Mouse (Mus musculus) stomach, embryonic 14.5 days (tissue): ENCODE measurements around the gene Psme4. TPM values are rescaled to one million over a fixed set of nuclear protein-coding genes. Genes with fewer than 3 reads are reported as not detected.
"Not testable (repeated sequence)": the region's sequence is repeated elsewhere in the genome, so short reads cannot be mapped to it uniquely, and the experiment has no call there.

Experiments used
- ATAC-seq: fragments of 200-750 bp; cut with Nextera tagmentation; 2 replicates; pipeline ENCODE4 v1.8.0; 2017; ENCODE audit warnings: low read depth, moderate TSS enrichment; ENCODE audit not compliant: insufficient number of reproducible peaks, insufficient read depth, low FRiP score
- H3K27ac ChIP-seq: fragments of 300-500 bp; sonication (generic); 2 replicates; pipeline ENCODE4 v1.5.1; 2014; ENCODE audit warnings: mild to moderate bottlenecking, low read length, moderate library complexity, mixed read lengths
- H3K27me3 ChIP-seq: fragments of 300-500 bp; sonication (generic); 2 replicates; pipeline ENCODE4 v1.6.1; 2014; ENCODE audit warnings: low read length, control low read depth, mixed read lengths; ENCODE audit not compliant: control insufficient read depth, insufficient read depth
- H3K36me3 ChIP-seq: fragments of 300-500 bp; sonication (generic); 2 replicates; pipeline ENCODE4 v1.6.1; 2014; ENCODE audit warnings: mild to moderate bottlenecking, control low read depth, low read length, moderate library complexity, mixed read lengths; ENCODE audit not compliant: control insufficient read depth, insufficient read depth
- H3K4me1 ChIP-seq: fragments of 300-500 bp; sonication (generic); 2 replicates; pipeline ENCODE4 v1.6.1; 2014; ENCODE audit warnings: low read length, control low read depth, mixed read lengths; ENCODE audit not compliant: control insufficient read depth, insufficient read depth
- H3K4me2 ChIP-seq: fragments of 300-500 bp; sonication (generic); replicated peaks from 2 replicates; pipeline ENCODE4 v1.6.1; 2014; ENCODE audit warnings: low read depth, low read length, control low read depth
- H3K4me3 ChIP-seq: fragments of 300-500 bp; sonication (generic); 2 replicates; pipeline ENCODE4 v1.5.1; 2014; ENCODE audit warnings: low read depth, low read length, control low read depth
- H3K9ac ChIP-seq: fragments of 300-500 bp; sonication (generic); replicated peaks from 2 replicates; pipeline ENCODE4 v1.6.1; 2014; ENCODE audit warnings: low read depth, mild to moderate bottlenecking, control low read depth, low read length, moderate library complexity, mixed read lengths
- H3K9me3 ChIP-seq: fragments of 300-500 bp; sonication (generic); 2 replicates; pipeline ENCODE4 v1.6.1; 2016; ENCODE audit warnings: low read depth, low read length, control low read depth; ENCODE audit not compliant: control insufficient read depth
- WGBS: fragments of 180-500 bp; shearing (Covaris S2); extraction: QIAGEN DNeasy Blood & Tissue Kit; methylation state at CpG from one replicate; pipeline ENCODE4 v1.1.7; 2014; 5-methylcytosine and 5-hydroxymethylcytosine counted together
- polyA plus RNA-seq: library from polyadenylated mRNA; unstranded; fragments of >200 nt; fragmentation: Nextera tagmentation; extraction: Ambion mirVana; gene quantifications from 2 replicates; pipeline ENCODE4 v1.2.1, GENCODE M21; 2014

Gene Psme4
- polyA plus RNA-seq, 1 experiment from 2014 or later, result 39.8 TPM

GRCm38 (mm10) chr11:30752956-30753355 lies 18.6 kb upstream of the Psme4 start:
- 68% methylated on average over 3 of the region's 3 CpGs for WGBS
- Histone ChIP-seq H3K4me2 (no peak overlapping the region), H3K4me1 (no peaks in the 10 kb centered on the region), H3K27me3 (peaks cover 4% of the 10 kb centered on the region; the same call in 1 of the 2 replicates), H3K4me3 (no peak overlapping the region), H3K9me3 (no peaks in the 10 kb centered on the region), H3K9ac (no peak overlapping the region), H3K27ac (no peak overlapping the region), H3K36me3 (no peaks in the 10 kb centered on the region)
- ATAC-seq, result no peak

- Histone ChIP-seq H3K4me2 (peak overlapping the region; percentile 97), H3K4me3 (peak overlapping the region; percentile 55), H3K9ac (peak overlapping the region; percentile 45; the same call in 1 of the 2 replicates)
- H3K27me3 ChIP-seq, H3K27ac ChIP-seq, H3K9me3 ChIP-seq, H3K36me3 ChIP-seq, ATAC-seq, H3K4me1 ChIP-seq: not testable (repeated sequence)
- 63% methylated on average over 4 of the region's 4 CpGs for WGBS
These were observed 17.1 kb upstream of the Psme4 start for GRCm38 (mm10) chr11:30754486-30754854.

GRCm38 (mm10) chr11:30754855-30755530 lies 16.5 kb upstream of the Psme4 start:
- ATAC-seq, result peak; percentile 82; the same call in 1 of the 2 replicates
- Histone ChIP-seq H3K4me2 (peak overlapping the region; percentile 97), H3K36me3 (no peaks in the 10 kb centered on the region), H3K27me3 (peaks cover 4% of the 10 kb centered on the region; the same call in 1 of the 2 replicates), H3K4me3 (peak overlapping the region; percentile 55), H3K27ac (no peak overlapping the region), H3K4me1 (no peaks in the 10 kb centered on the region), H3K9ac (peak overlapping the region; percentile 45; the same call in 1 of the 2 replicates), H3K9me3 (no peaks in the 10 kb centered on the region)
- under 1% methylated on average over 58 of the region's 66 CpGs for WGBS

GRCm38 (mm10) chr11:30761381-30761780 lies 10.1 kb upstream of the Psme4 start:
- WGBS, result 81% methylated on average over 7 of the region's 7 CpGs
- H3K36me3 ChIP-seq, result no peaks in the 10 kb centered on the region
- no peak overlapping the region for H3K4me2 ChIP-seq
- no peak overlapping the region for H3K9ac ChIP-seq
- H3K4me1 ChIP-seq, result no peaks in the 10 kb centered on the region
- H3K4me3 ChIP-seq, result no peak overlapping the region
- no peaks in the 10 kb centered on the region for H3K9me3 ChIP-seq
- H3K27me3 ChIP-seq, result no peaks in the 10 kb centered on the region
- no peak overlapping the region for H3K27ac ChIP-seq
- no peak for ATAC-seq

- no peaks in the 10 kb centered on the region for H3K36me3 ChIP-seq
- H3K4me1 ChIP-seq, result no peaks in the 10 kb centered on the region
- no peak for ATAC-seq
- no peak overlapping the region for H3K4me3 ChIP-seq
- WGBS, result 82% methylated on average over 1 of the region's 1 CpGs
- no peak overlapping the region for H3K4me2 ChIP-seq
- H3K27me3 ChIP-seq, result no peaks in the 10 kb centered on the region
- H3K9me3 ChIP-seq, result no peaks in the 10 kb centered on the region
- H3K9ac ChIP-seq, result no peak overlapping the region
- no peak overlapping the region for H3K27ac ChIP-seq
These were observed 9.6 kb upstream of the Psme4 start for GRCm38 (mm10) chr11:30761891-30762290.

GRCm38 (mm10) chr11:30765076-30765475 lies 6.5 kb upstream of the Psme4 start:
- no peak for ATAC-seq
- H3K27ac ChIP-seq, result no peak overlapping the region
- H3K27me3 ChIP-seq, result no peaks in the 10 kb centered on the region
- no peaks in the 10 kb centered on the region for H3K9me3 ChIP-seq
- H3K4me1 ChIP-seq, result no peaks in the 10 kb centered on the region
- no peak overlapping the region for H3K9ac ChIP-seq
- no peak overlapping the region for H3K4me2 ChIP-seq
- 71% methylated on average over 1 of the region's 1 CpGs for WGBS
- no peaks in the 10 kb centered on the region for H3K36me3 ChIP-seq
- H3K4me3 ChIP-seq, result no peak overlapping the region

GRCm38 (mm10) chr11:30770817-30771216 lies 709 bp upstream of the Psme4 start:
- 63% methylated on average over 3 of the region's 3 CpGs for WGBS
- H3K9ac ChIP-seq, result peak overlapping the region; percentile 98

GRCm38 (mm10) chr11:30771904-30772581 lies 517 bp downstream of the Psme4 start:
- Histone ChIP-seq H3K36me3 (no peaks in the 10 kb centered on the region), H3K27me3 (no peaks in the 10 kb centered on the region), H3K9me3 (no peaks in the 10 kb centered on the region), H3K4me3 (peak overlapping the region; percentile 84), H3K27ac (peak overlapping the region; percentile 88), H3K4me2 (peak overlapping the region; percentile 62), H3K9ac (peak overlapping the region; percentile 98), H3K4me1 (no peaks in the 10 kb centered on the region)
- ATAC-seq, result peak; percentile 70
- WGBS, result under 1% methylated on average over 64 of the region's 64 CpGs

More at GRCm38 (mm10) chr11:30770817-30771216, 709 bp upstream of the Psme4 start:
- ATAC-seq, result no peak
- Histone ChIP-seq H3K4me2 (peak overlapping the region; percentile 53), H3K4me1 (no peaks in the 10 kb centered on the region), H3K36me3 (no peaks in the 10 kb centered on the region), H3K9me3 (no peaks in the 10 kb centered on the region), H3K27ac (no peak overlapping the region; the same call in 1 of the 2 replicates), H3K4me3 (peak overlapping the region; percentile 84), H3K27me3 (no peaks in the 10 kb centered on the region)
